Mouse (Mus musculus): ENCODE data around the gene Pate3.
"Not testable (repeated sequence)": the region's sequence is repeated elsewhere in the genome, so short reads cannot be mapped to it uniquely, and the experiment has no call there.

Gene Pate3

GRCm38 (mm10) chr9:35648102-35648501, at the start of gene Pate3:
Pate3 (minus strand) TSS chr9:35648202.
- no peak for DNase-seq (ENCODE audit: extremely low read depth, low read depth)

DNA sequence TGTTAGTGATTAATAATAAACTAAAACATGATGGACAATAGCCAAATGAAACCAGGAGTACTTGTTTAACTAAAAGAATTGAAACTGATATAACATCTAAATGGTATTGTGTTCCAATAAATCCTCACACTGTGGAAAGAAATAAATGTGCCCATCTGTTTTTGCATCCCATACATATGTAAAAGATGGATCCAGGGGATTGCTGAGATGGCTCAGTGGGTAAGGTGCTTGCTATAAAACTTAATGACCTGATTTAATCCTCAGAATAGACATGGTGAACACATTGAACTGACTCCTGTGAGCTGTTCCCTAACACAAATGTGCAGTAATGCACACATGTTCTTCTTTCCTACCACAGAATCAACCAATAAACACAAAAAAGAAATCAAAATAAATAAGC, 43.9 kb upstream of the Pate3 start:
- DNase-seq (ENCODE audit: extremely low read depth, low read depth), result no peak

GRCm38 (mm10) chr9:35687013-35687412, 39.0 kb upstream of the Pate3 start, which contains the start of gene Pate1:
Pate1 (minus strand) TSS chr9:35687390.
- DNase-seq (ENCODE audit: extremely low read depth, low read depth), result no peak

GRCm38 (mm10) chr9:35673557-35673956, 25.6 kb upstream of the Pate3 start:
- no peak for DNase-seq (ENCODE audit: extremely low read depth, low read depth)

- DNase-seq (ENCODE audit: extremely low read depth, low read depth), result no peak
Measured at GRCm38 (mm10) chr9:35632981-35633380, 15.0 kb downstream of the Pate3 start.

DNA sequence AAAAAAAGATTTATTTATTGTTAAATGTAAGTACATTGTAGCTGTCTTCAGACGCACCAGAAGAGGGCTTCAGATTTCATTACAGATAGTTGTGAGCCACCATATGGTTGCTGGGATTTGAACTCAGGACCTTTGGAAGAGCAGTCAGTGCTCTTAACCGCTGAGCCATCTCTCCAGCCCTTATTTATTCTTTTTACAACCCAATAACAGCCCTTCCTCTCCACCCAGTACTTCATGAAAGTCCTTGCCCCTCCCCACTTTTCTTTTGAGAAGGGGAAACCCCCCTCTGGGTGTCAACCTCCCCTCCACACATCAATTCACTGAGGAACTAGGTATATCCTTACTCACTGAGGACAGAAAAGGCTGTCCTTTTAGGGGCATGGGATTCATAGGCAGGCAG, 31.2 kb downstream of the Pate3 start:
- DNase-seq (ENCODE audit: extremely low read depth, low read depth), result not testable (repeated sequence)

DNA sequence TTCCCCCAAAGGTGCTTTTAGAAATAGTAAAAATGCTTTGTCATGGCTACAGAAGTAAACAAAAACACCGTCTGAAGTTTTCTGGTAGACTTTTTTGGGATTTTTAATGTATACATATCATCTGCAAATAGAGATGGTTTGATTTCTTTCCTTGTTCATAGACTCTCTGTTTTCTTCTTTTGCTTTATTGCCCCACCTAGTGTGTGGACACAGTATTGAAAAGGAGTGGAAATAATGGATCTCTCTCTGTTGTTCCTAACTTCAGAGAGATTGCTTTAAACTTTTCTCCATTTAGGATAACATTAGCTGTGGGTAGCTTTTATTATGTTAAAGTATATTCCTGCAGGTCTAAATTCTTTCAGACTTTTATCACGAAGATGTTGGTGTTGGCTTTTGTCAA, 34.0 kb downstream of the Pate3 start:
- no peak for DNase-seq (ENCODE audit: extremely low read depth, low read depth)

DNA sequence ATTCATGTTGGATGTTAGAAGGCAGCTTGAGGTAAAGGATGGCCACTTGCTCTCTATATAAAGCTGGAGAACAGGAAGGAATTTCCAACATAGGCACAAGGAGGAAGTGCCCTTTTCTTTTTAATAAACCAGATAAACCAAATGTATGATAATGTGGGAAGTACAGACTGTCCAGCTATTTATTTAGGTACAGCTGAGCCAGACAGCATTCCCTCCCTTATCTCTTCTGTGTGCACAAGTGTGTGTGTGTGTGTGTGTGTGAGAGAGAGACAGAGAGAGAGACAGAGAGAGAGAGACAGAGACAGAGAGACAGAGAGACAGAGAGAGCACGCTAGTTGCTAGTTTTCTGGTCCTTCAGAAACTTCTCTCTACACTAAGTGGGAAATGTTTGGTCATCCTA, 36.2 kb downstream of the Pate3 start, which contains the start of gene Pate4:
Gene Pate4, minus strand, starts transcription at position 101 of the 400 bp plus-strand sequence.
- DNase-seq (ENCODE audit: extremely low read depth, low read depth), result no peak

DNA sequence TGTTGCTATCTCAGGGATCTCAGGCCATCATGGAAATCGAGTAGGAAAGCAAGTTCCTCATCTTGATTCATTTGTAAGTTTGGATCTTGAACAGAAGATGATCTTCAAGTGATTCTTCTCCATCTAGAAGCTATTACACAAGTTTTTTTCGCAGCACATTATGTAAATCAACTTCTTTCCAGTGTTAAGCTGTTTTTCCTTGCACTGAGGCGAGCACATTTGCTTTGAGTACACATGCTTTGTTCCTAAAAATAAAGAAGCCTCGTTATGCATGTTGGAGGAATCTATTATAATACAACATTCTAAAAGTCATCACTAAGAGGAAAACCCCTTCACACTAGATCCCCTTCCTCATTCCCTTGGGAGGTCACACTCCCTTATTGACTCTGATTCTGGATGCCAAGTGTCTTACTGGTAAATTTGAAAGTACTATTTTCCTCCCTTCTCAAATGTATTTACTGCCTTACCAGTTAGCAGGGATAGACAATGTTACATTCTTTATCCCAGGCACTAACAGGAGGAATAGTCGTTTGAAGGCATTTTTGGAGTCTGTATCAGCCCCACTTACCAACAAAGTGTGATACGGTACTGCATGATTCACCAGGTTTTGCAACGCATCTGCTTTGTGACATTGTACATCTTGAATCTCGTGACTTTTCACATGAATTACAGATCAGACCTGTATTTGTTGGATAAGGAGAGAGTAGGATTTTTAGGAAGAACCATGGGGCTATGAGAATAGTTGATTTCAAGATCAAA, 40.2 kb downstream of the Pate3 start:
- DNase-seq (ENCODE audit: extremely low read depth, low read depth), result no peak

Data from MEL-GATA-1-ER (cell line).